Mouse (Mus musculus) adrenal gland, postnatal 25 days (tissue): ENCODE results near the gene Usp44. TPM values are rescaled to one million over a fixed set of nuclear protein-coding genes. Genes with fewer than 3 reads are reported as not detected.

Experiments
- DNase-seq: peaks from one replicate; pipeline ENCODE4 v3.0.0; 2021; ENCODE audit warnings: mixed read lengths
- total RNA-seq: library from RNA; stranded (reverse); gene quantifications from 2 replicates; pipeline ENCODE4 v1.2.3, GENCODE M21; 2021

Usp44 gene
- total RNA-seq, 1 experiment from 2014 or later = not detected

- no peak for DNase-seq
Observed at GRCm38 (mm10) chr10:93846706-93847105, 15.4 kb downstream of the Usp44 start.

DNA sequence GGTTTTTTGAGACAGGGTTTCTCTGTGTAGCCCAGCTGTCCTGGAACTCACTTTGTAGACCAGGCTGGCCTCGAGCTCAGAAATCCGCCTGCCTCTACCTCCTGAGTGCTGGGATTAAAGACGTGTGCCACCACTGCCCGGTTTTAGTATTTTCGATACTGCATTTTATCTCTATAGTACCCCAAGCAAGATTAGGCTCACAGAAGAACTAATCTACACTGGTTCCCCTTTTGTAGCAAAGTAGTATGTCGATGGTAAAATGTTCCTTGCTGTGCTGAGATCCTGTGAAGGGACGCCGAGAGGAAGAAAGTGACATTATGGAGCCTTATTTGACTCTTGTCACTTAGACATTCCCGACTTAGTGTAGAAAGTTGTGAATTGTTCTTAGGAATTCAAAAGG is 23.8 kb downstream of the Usp44 start:
- no peak for DNase-seq

DNA sequence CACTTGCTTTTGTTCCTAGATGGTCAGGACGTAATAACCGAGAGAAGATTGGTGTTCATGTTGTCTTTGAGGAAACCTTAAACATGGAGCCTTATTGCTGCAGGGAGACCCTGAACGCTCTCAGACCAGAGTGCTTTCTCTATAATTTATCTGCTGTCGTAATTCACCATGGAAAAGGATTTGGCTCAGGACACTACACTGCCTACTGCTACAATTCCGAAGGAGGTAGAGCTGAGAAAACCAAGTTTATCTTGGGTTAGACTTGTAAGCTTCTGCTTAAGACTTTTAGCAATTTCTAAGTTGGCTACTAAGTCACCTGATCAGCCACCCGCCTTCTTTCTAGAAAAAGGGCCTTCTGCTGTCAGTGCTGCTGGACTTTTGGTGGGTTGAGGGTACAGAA is 24.7 kb downstream of the Usp44 start:
- no peak for DNase-seq

DNA sequence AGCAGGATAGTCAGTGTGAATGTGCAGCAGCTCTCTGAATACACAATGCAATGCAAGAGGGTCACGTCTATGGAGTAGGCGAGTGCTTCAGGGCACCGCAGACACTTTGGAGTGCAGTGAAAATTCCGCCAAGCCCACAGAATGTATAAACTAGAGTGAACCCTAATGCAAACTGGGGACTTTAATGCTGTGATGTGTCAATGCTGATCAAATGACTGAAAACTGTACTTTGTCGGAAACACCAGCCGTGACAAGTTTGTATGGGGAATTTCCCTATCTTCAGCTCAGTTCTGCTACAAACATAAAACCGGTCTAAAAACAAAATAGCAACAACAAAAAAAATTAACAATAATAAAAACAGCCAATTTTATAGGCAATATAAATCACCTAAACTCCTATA is 37.0 kb downstream of the Usp44 start:
- no peak for DNase-seq

DNA sequence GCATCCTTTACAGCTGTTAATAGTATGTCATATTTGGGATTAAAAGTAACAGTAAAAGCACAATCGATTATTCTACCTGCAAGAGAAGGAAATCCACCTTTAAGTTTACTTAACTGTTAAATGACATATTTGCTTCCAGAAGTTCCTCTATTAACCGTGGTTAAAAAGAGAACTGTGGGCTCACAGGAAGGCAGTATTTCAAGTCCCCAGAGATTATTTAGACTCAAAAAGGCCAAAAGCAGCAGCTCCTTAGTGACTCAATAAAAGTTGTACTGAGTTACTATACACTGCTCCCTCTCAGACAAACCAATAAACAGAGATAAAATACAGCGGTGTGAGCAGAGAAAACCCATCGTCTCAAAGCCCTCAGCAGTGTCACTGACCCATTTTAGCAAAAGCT is 37.5 kb downstream of the Usp44 start:
- DNase-seq = no peak

- DNase-seq = no peak
Observed at GRCm38 (mm10) chr10:93876772-93877171, 45.4 kb downstream of the Usp44 start.

GRCm38 (mm10) chr10:93878732-93879131 is 47.4 kb downstream of the Usp44 start:
- no peak for DNase-seq

DNA sequence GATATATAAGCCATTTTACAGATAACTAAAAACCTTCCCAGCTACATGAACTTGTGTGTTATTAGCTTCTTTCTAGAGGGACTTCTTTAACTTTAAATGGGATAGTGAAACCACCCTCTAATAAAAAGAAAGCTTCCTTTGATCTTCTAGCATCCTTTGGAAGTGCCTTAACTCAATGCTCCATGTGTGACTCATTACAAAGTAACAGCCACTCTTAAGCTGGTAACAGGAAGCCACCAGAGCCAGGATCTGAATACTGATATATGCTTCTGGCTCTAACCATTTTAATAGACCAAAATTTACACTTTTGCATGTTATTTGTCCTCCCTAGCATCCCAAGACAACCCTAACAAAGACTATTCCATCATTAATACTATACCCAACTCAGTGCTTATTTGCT is 50.6 kb downstream of the Usp44 start:
- DNase-seq = no peak

DNA sequence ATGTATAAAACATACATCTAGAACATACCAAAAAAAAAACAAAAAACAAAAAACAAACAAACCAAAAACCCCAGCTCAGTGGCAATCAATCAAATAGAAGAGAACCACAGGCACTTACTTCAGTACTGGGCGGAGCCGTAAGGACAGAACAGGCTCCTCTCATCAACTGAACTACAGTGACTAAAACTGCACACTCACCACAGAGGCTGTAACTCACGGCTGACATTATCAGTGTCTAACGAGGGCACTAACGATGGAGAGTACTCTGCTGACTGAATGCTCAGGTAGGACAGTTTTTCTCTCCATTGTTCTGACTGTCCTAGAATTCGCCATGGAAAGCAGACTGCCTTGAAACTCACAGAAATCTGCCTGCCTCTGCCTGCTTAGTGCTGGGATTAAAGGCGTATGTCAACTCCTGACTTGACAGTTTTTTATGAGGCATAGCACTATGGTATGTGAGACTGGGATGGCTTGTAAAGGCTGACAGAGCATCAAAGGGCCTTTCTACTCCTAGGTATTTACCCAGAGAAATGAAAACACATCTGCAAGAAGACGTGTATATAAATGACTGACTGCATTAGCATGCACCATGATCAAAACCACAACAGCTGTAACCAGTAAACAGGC is 51.5 kb downstream of the Usp44 start:
- DNase-seq = no peak

- no peak for DNase-seq
Observed at GRCm38 (mm10) chr10:93885839-93886477, 54.6 kb downstream of the Usp44 start.

- no peak for DNase-seq
Observed at GRCm38 (mm10) chr10:93888590-93888934, 57.2 kb downstream of the Usp44 start.

DNA sequence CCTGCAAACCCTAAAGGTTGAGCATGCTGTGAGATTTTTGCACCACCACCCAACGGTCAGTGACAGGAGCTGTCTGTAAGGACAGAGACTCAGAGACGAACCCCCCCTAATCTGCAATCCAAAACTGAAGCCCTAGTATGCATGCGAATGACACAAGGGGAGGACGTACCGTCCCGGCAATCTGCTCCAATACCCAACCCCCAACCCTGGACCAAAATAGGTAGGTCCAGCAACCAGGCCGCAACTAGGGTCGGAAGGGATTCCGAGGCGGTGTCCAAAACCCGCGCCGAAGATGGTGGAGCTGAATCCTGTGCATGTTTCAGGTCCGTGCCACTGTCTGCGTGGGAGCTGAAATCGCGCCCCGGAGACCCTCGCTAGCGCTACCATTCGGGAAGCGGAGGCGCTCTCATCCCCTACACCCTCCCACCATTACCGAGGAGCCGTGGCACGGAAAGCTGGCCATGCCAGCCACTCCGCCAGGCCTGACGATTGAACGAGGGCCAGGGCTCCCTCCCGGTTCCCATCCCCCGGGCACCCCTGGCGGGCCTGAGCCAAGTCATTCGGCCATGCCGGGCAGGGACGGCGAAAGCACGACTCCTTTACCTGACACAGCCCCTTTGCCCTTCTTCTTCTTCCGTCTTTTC is 57.7 kb downstream of the Usp44 start:
- DNase-seq = peak; percentile 56

GRCm38 (mm10) chr10:93889579-93889950 is 58.2 kb downstream of the Usp44 start:
- peak; percentile 92 for DNase-seq

- DNase-seq = no peak
Observed at GRCm38 (mm10) chr10:93889976-93890375, 58.6 kb downstream of the Usp44 start.

GRCm38 (mm10) chr10:93890565-93890964 is 59.2 kb downstream of the Usp44 start:
- DNase-seq = no peak

GRCm38 (mm10) chr10:93891031-93891430 is 59.7 kb downstream of the Usp44 start:
- DNase-seq = no peak

GRCm38 (mm10) chr10:93892551-93892950 is 61.2 kb downstream of the Usp44 start:
- no peak for DNase-seq

DNA sequence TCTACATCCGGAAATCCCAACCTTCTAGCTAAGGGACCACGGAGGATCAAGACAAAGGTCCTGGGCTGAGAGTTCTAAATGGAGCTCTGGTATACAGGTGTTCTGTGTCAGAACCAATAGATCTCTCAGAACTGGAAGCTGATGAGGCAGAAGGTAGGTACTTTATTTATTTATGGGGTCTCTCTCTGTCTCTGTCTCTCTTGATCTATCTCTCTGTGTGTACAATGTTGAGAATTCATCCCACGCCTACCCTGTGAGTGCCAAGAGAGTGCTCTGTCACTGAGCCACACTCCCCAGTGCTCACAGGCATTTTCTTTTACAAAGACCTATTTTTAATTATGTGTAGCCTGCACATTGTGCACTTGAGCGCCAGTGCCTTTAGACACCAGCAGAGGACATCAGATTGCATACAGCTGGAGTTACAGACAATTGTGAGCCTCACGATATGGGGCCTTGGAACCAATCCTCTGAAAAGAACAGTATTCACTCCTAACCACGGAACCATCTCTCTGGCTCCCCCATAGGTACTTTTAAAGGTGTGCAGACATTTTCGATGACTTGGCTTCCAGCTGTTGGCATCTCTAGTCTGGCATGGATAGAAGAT is 65.8 kb downstream of the Usp44 start, which contains the start of gene Metap2:
TSS of gene Metap2 (minus strand) at position 51 of the 604 bp plus-strand sequence.
- no peak for DNase-seq

GRCm38 (mm10) chr10:93899303-93899702 is 67.9 kb downstream of the Usp44 start:
- DNase-seq = no peak

- no peak for DNase-seq
Observed at GRCm38 (mm10) chr10:93899907-93900306, 68.6 kb downstream of the Usp44 start.

DNA sequence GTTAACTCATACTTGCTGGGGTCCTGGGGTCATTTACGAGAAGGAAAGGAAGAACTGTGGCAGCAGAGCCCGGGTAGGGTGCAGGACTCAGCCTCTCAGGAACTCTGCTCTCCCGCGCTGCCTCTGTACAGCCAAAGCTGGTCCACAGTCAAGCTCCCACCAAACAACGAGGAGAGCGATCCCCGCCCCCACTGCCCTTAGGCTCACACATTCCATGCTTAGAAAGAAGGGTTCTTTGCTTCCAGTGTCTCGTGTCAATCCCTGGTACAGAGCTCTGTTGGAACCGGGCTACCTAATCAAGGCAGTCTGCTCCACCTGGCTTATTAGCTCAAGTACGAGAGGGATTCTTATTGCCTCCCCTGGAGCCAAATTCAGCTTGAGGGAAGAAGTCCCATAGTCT is 76.0 kb downstream of the Usp44 start:
- DNase-seq = no peak
